ENCODE assay signal across 12 mouse cellular contexts in the genomic region with DNA sequence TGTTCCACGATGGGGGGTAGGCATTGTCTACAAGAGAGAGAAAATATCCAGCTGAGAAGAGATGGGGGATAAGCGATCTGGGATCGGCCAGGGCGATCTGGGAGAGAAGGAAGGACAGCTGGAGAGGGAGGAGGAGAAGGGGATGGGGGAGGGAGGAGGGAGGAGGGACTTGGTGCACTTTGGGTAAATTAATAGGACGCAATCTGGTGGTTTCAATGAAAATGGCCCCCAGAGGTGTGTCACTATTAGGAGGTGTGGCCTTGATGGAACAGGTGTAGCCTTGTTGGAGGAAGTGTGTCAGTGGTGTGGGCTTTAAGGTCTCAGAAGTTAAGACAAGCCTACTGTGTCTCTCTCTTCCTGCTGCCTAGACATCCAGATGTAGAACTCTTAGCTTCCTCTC.
"Had no signal": no experiment of that assay in that cellular context is flagged by ENCODE, and none has a peak within 500 bp of the region (broad histone marks: within the 10 kb centered on the region; RNA-seq: fewer than 3 reads in every experiment).

No protein-coding gene starts in this region.

- H3K9ac ChIP-seq: limb, embryonic 13.5 days; liver, embryonic 14.5 days; midbrain, embryonic 12.5 days had no signal

- DNase-seq: kidney, adult 9 months; kidney, postnatal 10 days; left cerebral cortex, postnatal 4 days; lung, adult 18-20 months; lung, postnatal 4 days; thymus, postnatal 4 days had no signal

- H3K36me3 ChIP-seq: limb, embryonic 13.5 days; midbrain, embryonic 12.5 days had no signal

- H3K9me3 ChIP-seq: limb, embryonic 13.5 days; megakaryocyte, embryonic 14.5 days; midbrain, embryonic 12.5 days had no signal

- ATAC-seq: intestine, postnatal 0 days had no signal

- H3K27me3 ChIP-seq: megakaryocyte, embryonic 14.5 days had no signal

- H3K4me3 ChIP-seq: limb, embryonic 13.5 days; megakaryocyte, embryonic 14.5 days; midbrain, embryonic 12.5 days had no signal

- H3K27ac ChIP-seq: limb, embryonic 13.5 days; liver, embryonic 14.5 days; midbrain, embryonic 12.5 days; stomach, postnatal 0 days had no signal
